Mouse (Mus musculus) forebrain, embryonic 14.5 days (tissue): ENCODE results near the gene Adgra3. TPM values are rescaled to one million over a fixed set of nuclear protein-coding genes. Genes with fewer than 3 reads are reported as not detected.

Experiments
- ATAC-seq: fragments of 200-750 bp; cut with Nextera tagmentation; 2 replicates; pipeline ENCODE4 v1.8.0; 2017; ENCODE audit warnings: mild to moderate bottlenecking, moderate library complexity
- DNase-seq: peaks from one replicate; pipeline ENCODE4 v3.0.0-alpha.2; 2015; ENCODE audit warnings: low spot score
- H3K27ac ChIP-seq: fragments of 300-500 bp; sonication (generic); 2 replicates; pipeline ENCODE4 v1.5.1; 2014; ENCODE audit warnings: low read depth, mild to moderate bottlenecking, control low read depth, low read length, moderate library complexity
- H3K27me3 ChIP-seq: fragments of 300-500 bp; sonication (generic); replicated peaks from 2 replicates; pipeline ENCODE4 v1.6.1; 2014; ENCODE audit warnings: low read length, control low read depth, mixed read lengths; ENCODE audit not compliant: control insufficient read depth, insufficient read depth
- H3K36me3 ChIP-seq: fragments of 300-500 bp; sonication (generic); 2 replicates; pipeline ENCODE4 v1.6.1; 2014; ENCODE audit warnings: low read length, control low read depth; ENCODE audit not compliant: control insufficient read depth, insufficient read depth
- H3K4me1 ChIP-seq: fragments of 300-500 bp; sonication (generic); 2 replicates; pipeline ENCODE4 v1.6.1; 2014; ENCODE audit warnings: antibody characterized with exemption, low read length, control low read depth; ENCODE audit not compliant: control insufficient read depth, insufficient read depth
- H3K4me2 ChIP-seq: fragments of 300-500 bp; sonication (generic); 2 replicates; pipeline ENCODE4 v1.6.1; 2014; ENCODE audit warnings: mild to moderate bottlenecking, control low read depth, low read length
- H3K4me3 ChIP-seq: fragments of 300-500 bp; sonication (generic); 2 replicates; pipeline ENCODE4 v1.5.1; 2014; ENCODE audit warnings: low read depth, low read length, control low read depth
- H3K9ac ChIP-seq: fragments of 300-500 bp; sonication (generic); 2 replicates; pipeline ENCODE4 v1.6.1; 2014; ENCODE audit warnings: mild to moderate bottlenecking, low read length, control low read depth, moderate library complexity
- H3K9me3 ChIP-seq: fragments of 300-500 bp; sonication (generic); replicated peaks from 2 replicates; pipeline ENCODE4 v1.6.1; 2016; ENCODE audit warnings: low read length, control low read depth, mixed read lengths; ENCODE audit not compliant: control insufficient read depth
- WGBS: fragments of 180-500 bp; shearing (Covaris S2); extraction: QIAGEN DNeasy Blood & Tissue Kit; methylation state at CpG from one replicate; pipeline ENCODE4 v1.1.7; 2014; 5-methylcytosine and 5-hydroxymethylcytosine counted together
- polyA plus RNA-seq: library from polyadenylated mRNA; unstranded; fragments of >200 nt; fragmentation: Nextera tagmentation; extraction: Ambion mirVana; gene quantifications from 2 replicates; pipeline ENCODE4 v1.2.1, GENCODE M21; 2014

Adgra3 gene
- polyA plus RNA-seq, 1 experiment from 2014 or later: 20.8 TPM

DNA sequence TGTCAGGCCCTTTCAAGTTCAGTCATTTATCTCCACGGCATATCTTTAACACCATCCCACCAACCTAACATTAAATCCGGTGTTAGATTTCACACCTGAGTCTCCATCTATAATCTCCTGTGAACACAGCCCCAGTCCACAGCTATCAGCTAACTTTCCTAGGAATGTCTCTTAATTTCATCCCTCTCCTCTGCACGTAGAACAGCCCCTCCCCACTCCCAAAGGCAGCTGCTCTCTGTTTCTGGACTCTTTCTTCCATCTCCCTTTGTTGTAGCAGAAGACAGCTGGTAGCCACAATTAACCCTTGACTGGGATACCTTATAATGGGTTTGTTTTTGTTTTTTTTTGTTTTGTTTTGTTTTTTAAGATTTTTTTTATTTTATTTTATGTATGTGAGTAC is 8.8 kb downstream of the Adgra3 start:
- DNase-seq (peak; percentile 41), ATAC-seq (0 out of 2 replicates have a peak, but pooled peaks have one; percentile 22)
- peaks cover 33% of the 10 kb centered on the region for H3K4me1 ChIP-seq
- H3K27ac ChIP-seq: no peak overlapping the region
- no peaks in the 10 kb centered on the region for H3K27me3 ChIP-seq
- no peaks in the 10 kb centered on the region for H3K9me3 ChIP-seq
- WGBS: 25% methylated on average over 3 of the region's 3 CpGs
- no peak overlapping the region for H3K4me2 ChIP-seq
- no peak overlapping the region for H3K4me3 ChIP-seq
- no peak overlapping the region for H3K9ac ChIP-seq
- no peaks in the 10 kb centered on the region for H3K36me3 ChIP-seq

DNA sequence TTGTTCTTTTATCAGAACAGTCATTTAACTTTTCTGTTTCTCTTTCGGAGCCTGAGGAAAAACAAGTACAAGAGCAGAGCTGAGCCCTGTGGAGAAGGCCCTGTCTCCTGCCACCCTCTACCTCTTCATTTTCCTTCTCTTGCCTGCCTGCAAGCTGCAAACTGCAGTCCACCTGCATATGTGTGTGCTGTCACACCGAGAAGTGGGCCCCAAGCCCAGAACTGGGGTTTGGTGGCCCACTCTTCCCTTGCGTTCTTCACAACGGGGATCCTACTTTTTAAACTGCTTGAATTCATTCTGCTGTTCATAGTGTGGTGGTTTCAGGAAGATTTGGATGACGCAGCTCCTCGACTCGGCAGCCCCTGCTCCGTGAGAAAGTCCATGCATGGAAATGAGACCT is 9.3 kb downstream of the Adgra3 start:
- H3K27me3 ChIP-seq: no peaks in the 10 kb centered on the region
- ATAC-seq (peak; percentile 3; the same call in 1 of the 2 replicates), DNase-seq (no peak)
- H3K4me3 ChIP-seq: no peak overlapping the region
- 56% methylated on average over 8 of the region's 8 CpGs for WGBS
- no peak overlapping the region for H3K27ac ChIP-seq
- no peak overlapping the region for H3K4me2 ChIP-seq
- no peaks in the 10 kb centered on the region for H3K36me3 ChIP-seq
- peaks cover 33% of the 10 kb centered on the region for H3K4me1 ChIP-seq
- H3K9ac ChIP-seq: no peak overlapping the region; the same call in 1 of the 2 replicates
- no peaks in the 10 kb centered on the region for H3K9me3 ChIP-seq

DNA sequence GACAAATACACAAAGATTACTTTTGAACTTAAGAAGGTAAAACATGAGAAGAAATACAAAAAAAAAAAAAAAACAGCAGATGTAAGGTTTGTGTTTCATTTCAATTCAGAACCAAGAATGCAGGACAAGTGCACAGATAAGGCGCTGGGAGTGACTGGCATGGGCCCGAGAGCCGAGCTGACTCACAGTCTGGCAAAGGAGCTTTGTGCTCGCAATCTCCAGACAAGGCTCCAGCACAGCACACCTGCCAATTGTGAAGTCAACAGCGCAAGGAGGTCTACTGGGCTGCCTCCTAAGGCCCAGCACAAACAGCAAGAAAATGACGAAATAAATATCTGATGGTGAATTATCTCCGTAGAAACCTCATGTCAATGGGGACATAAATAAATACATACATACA is 9.8 kb downstream of the Adgra3 start:
- H3K36me3 ChIP-seq: no peaks in the 10 kb centered on the region
- no peak overlapping the region for H3K27ac ChIP-seq
- no peak overlapping the region for H3K4me3 ChIP-seq
- peaks cover 33% of the 10 kb centered on the region for H3K4me1 ChIP-seq
- no peaks in the 10 kb centered on the region for H3K9me3 ChIP-seq
- DNase-seq: no peak
- WGBS: 59% methylated on average over 7 of the region's 7 CpGs
- ATAC-seq: no peak
- H3K4me2 ChIP-seq: no peak overlapping the region
- H3K9ac ChIP-seq: no peak overlapping the region
- H3K27me3 ChIP-seq: no peaks in the 10 kb centered on the region

DNA sequence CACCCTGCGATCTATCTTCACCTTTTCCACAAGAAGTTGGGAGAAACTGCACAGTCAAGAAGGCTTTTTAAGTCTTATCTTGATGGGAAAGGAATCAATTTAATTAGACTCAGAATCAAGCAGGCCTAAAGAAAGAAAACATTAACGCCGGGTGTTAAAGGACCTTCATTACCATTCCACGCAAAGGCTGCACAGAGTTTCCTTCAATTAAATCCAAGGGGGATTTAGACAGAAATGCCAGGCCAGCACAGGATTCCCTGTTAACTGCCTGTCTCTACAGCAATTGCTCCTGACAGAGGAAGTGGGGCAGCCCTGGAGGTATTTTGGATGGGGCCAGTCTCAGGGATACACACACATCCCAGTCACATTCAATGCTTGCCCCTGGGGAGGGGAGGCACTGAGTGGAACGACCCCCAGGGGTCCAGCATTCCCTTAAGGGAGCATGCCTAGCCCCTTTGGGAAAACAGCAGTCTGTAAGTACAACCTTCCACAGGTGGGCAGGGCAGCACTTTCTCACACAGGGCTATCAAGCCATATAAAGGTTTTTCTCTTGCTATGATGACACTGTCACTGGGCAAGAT is 10.4 kb downstream of the Adgra3 start:
- 0 out of 2 replicates have a peak, but pooled peaks have one; percentile 3 for ATAC-seq
- Histone ChIP-seq H3K4me1 (peaks cover 33% of the 10 kb centered on the region), H3K36me3 (no peaks in the 10 kb centered on the region), H3K9me3 (no peaks in the 10 kb centered on the region), H3K4me2 (no peak overlapping the region), H3K27ac (no peak overlapping the region), H3K27me3 (no peaks in the 10 kb centered on the region), H3K9ac (no peak overlapping the region), H3K4me3 (no peak overlapping the region)
- DNase-seq: peak; percentile 33
- 15% methylated on average over 5 of the region's 5 CpGs for WGBS

DNA sequence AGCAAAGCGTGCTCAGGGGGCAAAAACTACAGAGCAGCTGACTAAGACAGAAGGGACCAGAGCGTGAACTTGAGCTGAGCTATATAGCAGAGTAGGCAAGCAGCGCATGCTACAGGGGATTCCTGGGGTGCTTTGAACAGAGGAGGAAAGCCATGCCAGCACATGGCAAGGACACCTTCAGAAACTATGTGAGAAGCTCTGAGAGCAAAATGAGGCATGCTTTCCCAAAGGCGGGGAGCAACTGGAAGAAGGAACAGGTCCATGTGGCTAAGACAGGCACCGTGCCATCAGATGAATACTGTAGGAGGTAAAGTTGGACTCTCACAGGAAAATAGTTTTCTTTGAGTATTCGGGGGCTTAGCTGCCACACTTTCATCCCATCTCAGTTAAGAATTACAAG is 13.6 kb downstream of the Adgra3 start:
- Histone ChIP-seq H3K4me2 (no peak overlapping the region), H3K4me1 (peaks cover 24% of the 10 kb centered on the region), H3K9ac (no peak overlapping the region), H3K9me3 (no peaks in the 10 kb centered on the region), H3K4me3 (no peak overlapping the region), H3K27ac (no peak overlapping the region), H3K36me3 (no peaks in the 10 kb centered on the region), H3K27me3 (no peaks in the 10 kb centered on the region)
- ATAC-seq: no peak
- 85% methylated on average over 6 of the region's 6 CpGs for WGBS
- no peak for DNase-seq

DNA sequence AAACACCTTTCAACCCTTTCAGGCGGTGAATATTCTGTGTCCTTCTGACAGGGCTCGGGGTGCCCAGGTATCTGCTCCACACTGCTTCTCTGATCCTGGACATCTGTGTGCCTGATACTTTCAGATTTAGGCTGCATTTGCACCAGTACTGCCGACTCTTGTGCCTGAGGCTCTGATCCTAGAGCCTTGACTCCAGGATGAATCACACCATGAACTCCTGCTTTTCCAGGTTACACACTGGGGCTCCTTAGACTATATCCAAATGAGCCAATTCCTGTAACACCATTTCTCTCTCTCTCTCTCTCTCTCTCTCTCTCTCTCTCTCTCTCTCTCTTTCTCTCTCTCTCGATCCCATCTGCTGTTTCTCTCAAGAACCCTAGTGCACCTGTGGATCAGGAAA is 15.1 kb downstream of the Adgra3 start:
- DNase-seq (no peak), ATAC-seq (no peak)
- Histone ChIP-seq H3K4me3 (no peak overlapping the region), H3K4me1 (peaks cover 15% of the 10 kb centered on the region), H3K36me3 (no peaks in the 10 kb centered on the region), H3K27ac (no peak overlapping the region), H3K4me2 (no peak overlapping the region), H3K9ac (no peak overlapping the region), H3K9me3 (no peaks in the 10 kb centered on the region), H3K27me3 (no peaks in the 10 kb centered on the region)
- 83% methylated on average over 4 of the region's 4 CpGs for WGBS

DNA sequence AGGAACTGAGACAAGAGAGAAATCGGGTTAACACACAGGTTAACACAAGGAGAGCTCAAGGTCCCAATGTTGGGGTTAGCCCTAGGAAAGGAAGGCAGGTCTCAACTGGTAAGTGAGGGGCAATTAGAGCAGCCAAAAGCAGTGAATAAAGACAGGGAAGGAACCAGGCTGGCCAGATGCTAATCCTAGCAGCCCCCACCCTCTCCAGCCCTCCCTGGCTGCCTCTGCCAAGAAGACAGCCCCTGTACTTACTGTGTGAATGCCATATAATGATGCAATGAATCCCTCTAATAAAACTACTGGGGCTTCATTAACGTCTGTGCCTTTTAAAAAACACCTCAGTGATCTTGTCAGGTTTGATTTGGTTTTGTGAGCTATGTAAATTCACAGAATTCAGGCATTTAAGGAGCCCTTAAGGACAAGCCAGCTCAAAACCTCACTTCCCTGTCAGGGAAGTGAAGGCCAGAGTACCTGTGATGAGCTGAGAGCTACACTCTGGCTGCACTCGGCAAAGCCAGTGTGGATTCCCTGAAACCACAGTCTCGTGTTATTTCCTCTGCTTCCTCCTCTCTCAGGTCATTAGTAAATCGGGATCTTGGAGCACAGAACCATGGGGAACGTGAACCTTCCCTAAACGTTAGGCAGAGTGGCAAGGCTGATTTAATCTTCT is 16.4 kb downstream of the Adgra3 start:
- H3K27ac ChIP-seq: 0 out of 2 replicates have a peak overlapping the region, but pooled peaks have one; percentile 16
- H3K9me3 ChIP-seq: no peaks in the 10 kb centered on the region
- peaks cover 15% of the 10 kb centered on the region for H3K4me1 ChIP-seq
- no peak overlapping the region for H3K4me2 ChIP-seq
- ATAC-seq (peak; percentile 88), DNase-seq (peak; percentile 58)
- no peaks in the 10 kb centered on the region for H3K27me3 ChIP-seq
- H3K36me3 ChIP-seq: no peaks in the 10 kb centered on the region
- no peak overlapping the region for H3K4me3 ChIP-seq
- 24% methylated on average over 7 of the region's 7 CpGs for WGBS
- H3K9ac ChIP-seq: no peak overlapping the region

DNA sequence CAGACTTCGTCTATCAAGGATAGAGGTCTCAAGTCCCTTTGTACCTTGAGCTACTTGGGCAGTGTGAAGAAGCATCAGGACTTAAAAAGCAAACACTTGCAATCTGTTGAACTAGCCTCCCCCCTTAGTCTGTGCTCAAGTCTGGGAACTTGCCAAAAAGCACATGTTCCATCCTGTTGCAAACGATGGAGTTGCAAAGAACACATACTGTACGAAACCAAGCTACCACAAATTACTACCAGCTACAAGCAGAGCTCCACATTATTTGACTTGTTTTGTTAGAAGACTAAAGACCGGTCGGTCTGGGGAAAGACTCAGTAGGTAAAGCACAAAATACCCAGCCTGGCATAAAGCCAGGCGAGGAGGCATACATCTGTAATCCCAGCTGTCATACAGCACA is 19.3 kb downstream of the Adgra3 start:
- ATAC-seq (no peak), DNase-seq (no peak)
- Histone ChIP-seq H3K9ac (no peak overlapping the region), H3K27ac (no peak overlapping the region), H3K4me3 (no peak overlapping the region), H3K27me3 (no peaks in the 10 kb centered on the region), H3K9me3 (no peaks in the 10 kb centered on the region), H3K4me2 (no peak overlapping the region), H3K36me3 (no peaks in the 10 kb centered on the region), H3K4me1 (peaks cover 32% of the 10 kb centered on the region)
- 45% methylated on average over 6 of the region's 6 CpGs for WGBS

DNA sequence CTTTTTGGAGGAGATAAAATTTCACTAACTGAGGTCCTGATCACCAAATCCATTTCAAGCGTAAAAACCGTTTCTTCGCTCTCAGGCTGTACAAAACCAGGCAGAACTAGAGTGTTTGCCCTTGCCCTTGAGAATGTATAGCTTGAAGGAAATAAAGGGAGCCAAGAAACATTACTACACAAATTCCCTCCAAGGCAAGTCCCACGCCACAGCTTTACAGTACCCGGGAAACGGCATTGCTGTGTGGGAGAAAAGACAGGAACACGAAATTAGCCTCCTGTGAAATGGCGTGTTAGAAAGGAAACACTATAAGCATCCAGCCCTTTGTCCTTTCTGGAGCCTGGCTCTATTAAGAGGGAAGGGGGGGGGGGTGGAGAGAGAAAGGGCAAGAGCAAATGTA is 21.1 kb downstream of the Adgra3 start:
- DNase-seq (no peak), ATAC-seq (no peak)
- Histone ChIP-seq H3K9me3 (no peaks in the 10 kb centered on the region), H3K27ac (no peak overlapping the region), H3K4me1 (peaks cover 39% of the 10 kb centered on the region), H3K4me3 (no peak overlapping the region), H3K4me2 (no peak overlapping the region), H3K27me3 (no peaks in the 10 kb centered on the region), H3K9ac (no peak overlapping the region), H3K36me3 (no peaks in the 10 kb centered on the region)
- 27% methylated on average over 8 of the region's 8 CpGs for WGBS
